Mouse (Mus musculus) MEL-GATA-1-ER (cell line): ENCODE data around the gene Map4k5.

Experiments used
- DNase-seq: peaks from one replicate; pipeline ENCODE4 v3.0.0-alpha.2; 2012; ENCODE audit warnings: low read depth; ENCODE audit errors: extremely low read depth

The Map4k5 gene

GRCm38 (mm10) chr12:69892371-69893251 lies at the start of gene Map4k5, which contains the start of gene Atl1:
TSS of gene Map4k5 (minus strand) at chr12:69893200.
TSS of gene Atl1 (plus strand) at chr12:69892614.
- peak; percentile 22 for DNase-seq

DNA sequence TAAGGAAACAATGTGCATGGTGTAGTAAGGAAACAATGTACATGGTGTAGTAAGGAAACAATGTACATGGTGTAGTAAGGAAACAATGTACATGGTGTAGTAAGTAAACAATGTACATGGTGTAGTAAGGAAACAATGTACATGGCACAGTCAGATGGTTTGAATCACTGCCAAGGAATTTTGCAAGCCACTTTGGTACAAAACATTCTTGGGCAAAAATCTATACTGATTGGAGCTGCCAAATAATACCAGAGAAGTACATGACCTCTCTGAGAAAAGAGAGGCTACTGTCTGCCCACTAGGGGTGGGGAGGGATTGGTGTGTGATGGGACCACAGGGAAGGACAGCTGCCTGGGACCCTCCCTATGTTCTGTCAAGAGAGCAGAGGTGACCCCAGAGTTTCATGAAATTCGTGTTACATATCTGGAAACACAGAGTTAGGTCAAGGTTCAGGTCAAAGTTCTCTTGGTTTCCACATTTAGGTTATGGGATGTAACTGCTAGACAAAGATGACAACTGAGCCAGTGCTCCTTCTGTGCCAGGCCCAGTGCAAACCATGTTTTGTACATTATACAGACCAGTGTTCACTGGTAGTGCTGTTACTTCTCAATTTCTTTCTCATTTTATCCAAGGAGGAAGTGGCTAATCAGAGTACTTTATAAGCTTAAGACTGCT lies 48.8 kb upstream of the Map4k5 start:
- DNase-seq, result no peak

GRCm38 (mm10) chr12:69939291-69939690 lies 46.3 kb upstream of the Map4k5 start:
- DNase-seq, result peak; percentile 9

- DNase-seq, result no peak
These were observed 44.7 kb upstream of the Map4k5 start for GRCm38 (mm10) chr12:69937731-69938130.

DNA sequence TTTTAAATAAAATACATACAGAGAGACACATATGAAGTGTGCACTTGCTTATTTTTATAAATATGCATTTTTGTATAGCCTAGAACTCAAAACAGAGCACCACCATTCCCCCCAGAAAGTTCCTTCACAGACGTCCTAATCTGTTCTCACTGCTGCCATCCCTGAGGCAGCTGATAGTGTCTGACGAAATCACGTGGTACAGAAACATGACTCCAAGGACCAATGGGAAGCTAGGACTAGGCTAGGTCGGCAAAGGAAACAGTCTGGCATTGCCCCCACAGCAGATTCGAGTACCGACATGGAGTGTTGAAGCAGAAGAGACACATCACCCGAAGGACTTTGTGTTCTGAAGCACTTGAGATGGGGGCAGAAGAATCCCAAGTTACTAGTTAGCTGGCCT lies 33.7 kb upstream of the Map4k5 start:
- peak; percentile 35 for DNase-seq

DNA sequence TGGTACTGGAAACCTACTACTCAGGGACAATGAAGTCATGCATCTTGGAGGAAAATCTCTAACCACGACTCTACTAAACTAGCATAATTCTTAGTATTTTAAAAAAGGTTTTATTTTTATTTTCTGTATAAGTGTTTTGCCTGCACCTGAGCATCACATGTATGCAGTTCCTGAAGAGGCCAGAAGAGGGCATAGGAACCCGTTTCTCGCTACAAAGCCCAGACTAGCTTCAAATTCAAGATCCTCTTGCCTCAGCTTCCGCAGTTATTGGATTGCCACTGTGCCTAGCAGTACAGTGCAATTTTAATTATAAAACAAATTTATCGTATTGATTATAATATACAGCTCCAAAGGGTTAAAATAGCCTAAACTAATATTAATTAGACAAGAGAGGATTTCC lies 31.0 kb upstream of the Map4k5 start:
- peak; percentile 42 for DNase-seq

- DNase-seq, result no peak
These were observed 30.6 kb upstream of the Map4k5 start for GRCm38 (mm10) chr12:69923603-69924002.

DNA sequence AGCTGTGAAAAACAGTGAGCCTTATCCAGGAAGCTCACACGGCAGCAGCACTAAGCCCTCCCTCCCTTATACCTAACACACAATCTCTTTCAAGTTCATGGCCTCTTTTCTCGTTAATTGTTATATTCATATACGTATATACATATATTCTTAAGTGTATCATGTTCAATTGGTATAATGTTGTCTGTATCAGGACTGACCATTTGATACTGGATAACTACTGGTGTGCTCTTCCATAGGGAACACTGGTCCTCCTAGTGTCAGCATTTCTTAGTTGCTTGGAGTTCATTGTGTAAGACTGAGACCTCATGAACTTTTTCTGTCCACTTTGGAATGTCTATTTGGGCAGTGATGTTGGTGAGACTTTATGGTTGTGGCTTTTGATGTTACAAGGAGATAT lies 30.1 kb upstream of the Map4k5 start:
- no peak for DNase-seq

- DNase-seq, result no peak
These were observed 29.1 kb upstream of the Map4k5 start for GRCm38 (mm10) chr12:69922099-69922498.

DNA sequence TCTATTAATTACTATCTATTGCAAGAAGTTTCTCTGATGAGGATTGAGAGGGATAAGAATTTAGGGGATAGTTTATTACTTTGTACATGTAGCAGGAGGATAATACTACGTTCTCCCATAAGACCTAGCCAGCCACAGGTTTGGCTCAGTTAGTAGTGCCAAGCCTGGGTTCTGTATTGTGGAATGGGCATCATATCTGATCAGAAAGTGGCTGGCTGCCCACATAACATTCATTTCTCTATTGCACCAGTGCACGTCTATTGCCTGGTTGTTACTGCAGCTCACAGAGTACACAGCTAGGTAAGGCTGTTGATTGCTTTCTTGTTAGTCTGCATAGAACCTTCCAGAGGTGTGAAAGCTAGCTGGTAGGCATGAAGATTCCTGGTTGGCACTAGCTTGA lies 24.9 kb upstream of the Map4k5 start:
- DNase-seq, result no peak

- DNase-seq, result no peak
These were observed 19.7 kb upstream of the Map4k5 start for GRCm38 (mm10) chr12:69912737-69913136.

GRCm38 (mm10) chr12:69911906-69912305 lies 18.9 kb upstream of the Map4k5 start:
- no peak for DNase-seq

DNA sequence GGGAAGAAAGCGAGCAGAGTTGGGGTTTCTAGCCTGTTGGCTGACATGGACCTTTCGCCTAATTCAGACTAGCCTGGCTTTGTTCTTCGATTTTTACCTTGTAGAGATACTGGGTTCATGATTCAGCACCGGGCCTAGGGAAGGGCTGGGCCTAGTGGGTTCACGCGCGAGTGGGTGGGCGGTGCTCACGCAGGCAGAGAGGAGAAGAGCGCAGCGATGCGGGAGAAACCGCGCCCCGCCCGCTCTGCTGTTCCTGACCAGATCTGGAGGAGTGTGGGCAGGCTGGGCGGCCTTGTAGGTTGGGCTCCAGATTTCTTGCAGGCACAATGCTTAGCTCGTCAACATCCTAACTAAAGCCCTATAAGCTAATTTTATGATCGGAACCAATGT lies 15.5 kb upstream of the Map4k5 start:
- DNase-seq, result no peak

DNA sequence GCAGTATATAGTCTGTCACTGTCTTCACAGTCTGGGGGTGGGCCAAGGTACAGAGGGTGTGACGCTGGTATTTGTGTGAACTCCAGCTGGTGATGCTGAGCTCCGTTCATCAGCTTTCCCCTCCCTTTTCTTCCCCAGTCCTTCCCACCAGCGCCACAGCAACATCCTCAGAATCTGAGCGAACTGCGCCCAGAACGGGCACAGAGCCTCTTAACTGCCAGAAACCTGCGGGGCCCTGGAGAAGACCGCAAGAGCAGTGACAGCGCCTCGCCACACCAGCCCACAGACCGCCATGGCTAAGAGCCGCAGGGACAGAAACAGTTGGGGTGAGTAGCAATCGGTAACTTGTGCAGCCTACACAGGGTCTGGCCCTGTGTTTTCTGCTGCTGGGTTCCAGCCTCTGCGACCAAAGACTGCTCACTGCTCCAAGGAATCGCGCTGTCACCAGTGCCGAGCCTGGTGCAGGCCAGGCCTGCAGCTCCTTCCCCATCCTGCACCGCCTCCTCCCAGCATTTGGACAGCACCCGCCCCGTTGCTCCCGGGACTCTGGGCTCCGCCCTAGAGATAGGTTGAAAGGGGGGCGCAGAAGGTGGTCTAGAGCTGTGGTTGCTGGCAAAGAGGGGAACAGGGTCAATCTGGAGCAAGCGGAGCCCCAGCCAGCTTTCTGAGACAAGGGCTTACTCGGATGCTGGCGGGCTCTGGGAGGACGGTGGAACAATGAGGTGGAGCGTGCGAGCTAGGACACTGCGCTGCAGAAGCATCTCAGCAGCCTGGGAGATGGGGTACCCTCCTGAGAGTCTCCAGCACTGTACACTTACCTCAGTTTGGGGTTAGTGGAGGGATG lies 14.9 kb upstream of the Map4k5 start:
- DNase-seq, result no peak

- no peak for DNase-seq
These were observed 12.0 kb upstream of the Map4k5 start for GRCm38 (mm10) chr12:69904991-69905390.

DNA sequence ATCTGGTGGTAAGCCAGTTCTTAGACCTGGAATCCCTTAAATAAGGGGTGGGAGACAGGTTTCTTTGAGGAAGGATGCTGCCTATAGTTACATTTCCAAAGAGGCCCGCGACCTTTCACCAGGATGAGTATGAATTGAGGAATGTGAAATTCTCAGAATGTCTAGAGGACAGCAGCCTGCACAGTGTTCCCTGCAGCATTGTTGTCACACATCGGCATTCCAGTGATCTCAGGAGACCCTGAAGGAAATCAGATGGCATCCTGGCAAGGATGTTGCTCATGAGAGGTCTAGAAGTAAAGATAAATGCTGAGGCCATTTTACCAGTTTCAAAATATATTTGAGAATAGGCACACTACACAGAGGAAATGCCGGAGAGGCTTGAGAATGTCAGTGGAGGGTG lies 5.1 kb upstream of the Map4k5 start:
- no peak for DNase-seq

DNA sequence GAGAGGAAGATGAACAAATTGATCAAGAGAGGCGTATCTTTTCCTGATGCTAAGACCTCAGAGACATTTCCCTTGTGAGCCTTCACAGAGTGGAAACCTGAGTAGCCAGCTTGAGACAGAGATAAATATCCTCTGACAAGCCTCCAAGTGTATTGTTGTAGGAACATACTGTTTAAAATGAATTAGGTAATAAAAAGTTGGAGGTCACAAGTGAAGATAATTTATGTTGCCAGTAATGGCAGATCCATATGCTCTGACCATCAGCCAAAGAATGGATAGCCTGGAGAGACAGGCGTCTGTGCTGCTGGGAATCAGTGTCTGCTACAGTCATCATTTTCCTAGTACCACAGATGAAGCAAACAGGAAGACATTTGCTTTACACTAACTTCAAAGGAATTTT lies 2.0 kb upstream of the Map4k5 start:
- no peak for DNase-seq

DNA sequence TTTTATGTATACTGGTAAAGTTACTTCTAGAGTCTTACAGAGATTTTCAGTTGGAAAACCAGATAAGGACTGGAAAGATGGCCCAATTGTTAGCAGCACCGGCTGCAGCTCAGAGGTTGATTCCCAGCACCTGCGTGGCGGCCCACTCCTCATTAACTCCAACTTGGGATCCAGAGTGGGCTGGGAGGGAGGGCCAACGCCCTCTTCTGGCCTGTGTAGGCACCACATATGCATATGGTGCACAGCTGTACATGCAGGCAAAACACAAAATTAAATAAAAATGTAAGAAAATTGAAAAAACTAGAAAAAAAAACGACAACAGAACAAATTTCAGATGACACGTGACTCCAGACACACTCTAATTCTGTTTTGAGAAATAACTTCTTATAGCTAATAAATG lies 927 bp upstream of the Map4k5 start:
- no peak for DNase-seq

GRCm38 (mm10) chr12:69891721-69892120 lies 1.3 kb downstream of the Map4k5 start:
- DNase-seq, result no peak

- peak; percentile 11 for DNase-seq
These were observed 2.5 kb downstream of the Map4k5 start for GRCm38 (mm10) chr12:69890476-69890875.

- DNase-seq, result peak; percentile 64
These were observed 2.9 kb downstream of the Map4k5 start for GRCm38 (mm10) chr12:69890051-69890450.

GRCm38 (mm10) chr12:69888345-69888744 lies 4.7 kb downstream of the Map4k5 start:
- no peak for DNase-seq
